Mouse (Mus musculus): Measurements from ENCODE around the gene Zfp629. TPM values are rescaled to one million over a fixed set of nuclear protein-coding genes. Genes with fewer than 3 reads are reported as not detected.
"Not testable (repeated sequence)": the region's sequence is repeated elsewhere in the genome, so short reads cannot be mapped to it uniquely, and the experiment has no call there.

Zfp629 gene
- polyA plus RNA-seq, 1 experiment from 2014 or later: 20.8 TPM

DNA sequence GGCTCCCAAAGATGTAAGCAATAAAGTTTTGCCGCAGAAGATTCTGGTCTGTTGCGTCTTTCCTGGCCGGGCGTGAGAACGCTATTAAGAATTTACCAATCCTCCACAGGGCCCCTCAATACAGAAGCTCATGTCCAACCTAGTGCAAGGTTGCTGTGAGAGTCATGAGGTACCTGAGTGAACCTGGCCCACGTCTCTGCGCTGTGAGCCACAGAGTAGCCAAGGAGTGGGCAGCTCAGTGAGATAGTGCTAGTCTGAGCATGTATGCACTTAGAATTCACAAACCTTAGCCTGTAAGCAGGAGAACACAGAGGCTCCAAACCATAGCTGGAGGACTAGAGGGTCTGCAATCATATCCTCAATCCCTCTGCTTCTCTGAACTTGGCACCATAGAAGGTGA, 10.4 kb upstream of the Zfp629 start:
- no peak overlapping the region for H3K9ac ChIP-seq (ENCODE audit: low read length)
- no peaks in the 10 kb centered on the region for H3K27me3 ChIP-seq (replicated peaks; ENCODE audit: control insufficient read depth, insufficient read depth, low read length)
- WGBS: 98% methylated on average over 7 of the region's 7 CpGs
- H3K4me3 ChIP-seq (ENCODE audit: low read depth, low read length): no peak overlapping the region
- H3K9me3 ChIP-seq (replicated peaks; ENCODE audit: control insufficient read depth, low read length): no peaks in the 10 kb centered on the region
- no peak for DNase-seq (ENCODE audit: low spot score)
- H3K4me1 ChIP-seq (ENCODE audit: control insufficient read depth, insufficient read depth, low read length): no peaks in the 10 kb centered on the region
- H3K4me2 ChIP-seq (ENCODE audit: low read length): no peak overlapping the region
- ATAC-seq: no peak
- no peak overlapping the region for H3K27ac ChIP-seq (ENCODE audit: low read depth, low read length)
- no peaks in the 10 kb centered on the region for H3K36me3 ChIP-seq (ENCODE audit: control insufficient read depth, insufficient read depth, low read length)

- peaks cover 17% of the 10 kb centered on the region for H3K4me1 ChIP-seq (ENCODE audit: control insufficient read depth, insufficient read depth, low read length)
- H3K4me3 ChIP-seq (ENCODE audit: low read depth, low read length); H3K4me2 ChIP-seq (ENCODE audit: low read length); H3K36me3 ChIP-seq (ENCODE audit: control insufficient read depth, insufficient read depth, low read length); DNase-seq (ENCODE audit: low spot score); H3K9me3 ChIP-seq (replicated peaks; ENCODE audit: control insufficient read depth, low read length); ATAC-seq; H3K27me3 ChIP-seq (replicated peaks; ENCODE audit: control insufficient read depth, insufficient read depth, low read length); H3K27ac ChIP-seq (ENCODE audit: low read depth, low read length); H3K9ac ChIP-seq (ENCODE audit: low read length): not testable (repeated sequence)
- 79% methylated on average over 7 of the region's 8 CpGs for WGBS
Measured at GRCm38 (mm10) chr7:127618402-127618801, 2.8 kb upstream of the Zfp629 start.

DNA sequence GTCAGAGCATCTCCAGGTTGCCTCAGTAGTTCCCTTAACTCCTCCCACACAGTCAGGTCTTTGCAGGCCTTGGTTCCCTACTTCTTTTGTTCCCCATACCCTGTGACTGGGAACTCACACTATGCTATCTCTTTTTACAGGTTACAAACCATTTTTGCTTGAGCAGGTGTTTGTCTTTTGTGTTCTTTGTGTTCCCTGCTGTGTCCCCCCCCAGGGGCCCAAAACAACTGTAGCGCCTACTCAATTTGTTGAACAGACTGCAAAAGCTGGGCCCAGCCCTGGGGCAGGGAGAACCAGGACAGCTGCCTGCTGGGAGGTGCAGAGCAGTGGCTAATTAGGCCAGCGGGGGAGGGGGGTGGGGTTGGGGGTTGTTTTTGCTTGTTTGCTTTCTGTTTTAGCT, 2.4 kb upstream of the Zfp629 start:
- DNase-seq (ENCODE audit: low spot score) (no peak), ATAC-seq (no peak)
- Histone ChIP-seq H3K9me3 (replicated peaks; ENCODE audit: control insufficient read depth, low read length) (no peaks in the 10 kb centered on the region), H3K4me2 (ENCODE audit: low read length) (no peak overlapping the region), H3K4me1 (ENCODE audit: control insufficient read depth, insufficient read depth, low read length) (peaks cover 17% of the 10 kb centered on the region), H3K36me3 (ENCODE audit: control insufficient read depth, insufficient read depth, low read length) (no peaks in the 10 kb centered on the region), H3K9ac (ENCODE audit: low read length) (0 out of 2 replicates have a peak overlapping the region, but pooled peaks have one; percentile 8), H3K4me3 (ENCODE audit: low read depth, low read length) (no peak overlapping the region), H3K27me3 (replicated peaks; ENCODE audit: control insufficient read depth, insufficient read depth, low read length) (no peaks in the 10 kb centered on the region), H3K27ac (ENCODE audit: low read depth, low read length) (no peak overlapping the region; the same call in 1 of the 2 replicates)
- 9% methylated on average over 2 of the region's 2 CpGs for WGBS

- Histone ChIP-seq H3K27me3 (replicated peaks; ENCODE audit: control insufficient read depth, insufficient read depth, low read length) (no peaks in the 10 kb centered on the region), H3K9ac (ENCODE audit: low read length) (no peak overlapping the region), H3K27ac (ENCODE audit: low read depth, low read length) (no peak overlapping the region), H3K9me3 (replicated peaks; ENCODE audit: control insufficient read depth, low read length) (no peaks in the 10 kb centered on the region), H3K36me3 (ENCODE audit: control insufficient read depth, insufficient read depth, low read length) (peaks cover 9% of the 10 kb centered on the region), H3K4me2 (ENCODE audit: low read length) (no peak overlapping the region), H3K4me1 (ENCODE audit: control insufficient read depth, insufficient read depth, low read length) (peaks cover 17% of the 10 kb centered on the region), H3K4me3 (ENCODE audit: low read depth, low read length) (no peak overlapping the region)
- no peak for DNase-seq (ENCODE audit: low spot score)
- no peak for ATAC-seq
- WGBS: 82% methylated on average over 1 of the region's 1 CpGs
Measured at GRCm38 (mm10) chr7:127616881-127617280, 1.3 kb upstream of the Zfp629 start.

GRCm38 (mm10) chr7:127616336-127616735, 739 bp upstream of the Zfp629 start:
- WGBS: 81% methylated on average over 1 of the region's 1 CpGs
- H3K4me1 ChIP-seq (ENCODE audit: control insufficient read depth, insufficient read depth, low read length): peaks cover 17% of the 10 kb centered on the region
- no peak for DNase-seq (ENCODE audit: low spot score)
- peaks cover 14% of the 10 kb centered on the region for H3K36me3 ChIP-seq (ENCODE audit: control insufficient read depth, insufficient read depth, low read length)
- H3K4me2 ChIP-seq (ENCODE audit: low read length): peak overlapping the region; percentile 85; the same call in 1 of the 2 replicates
- H3K27ac ChIP-seq (ENCODE audit: low read depth, low read length): no peak overlapping the region
- ATAC-seq: no peak
- H3K9me3 ChIP-seq (replicated peaks; ENCODE audit: control insufficient read depth, low read length): no peaks in the 10 kb centered on the region
- peak overlapping the region; percentile 95; the same call in 1 of the 2 replicates for H3K9ac ChIP-seq (ENCODE audit: low read length)
- no peaks in the 10 kb centered on the region for H3K27me3 ChIP-seq (replicated peaks; ENCODE audit: control insufficient read depth, insufficient read depth, low read length)
- H3K4me3 ChIP-seq (ENCODE audit: low read depth, low read length): peak overlapping the region; percentile 99; the same call in 1 of the 2 replicates

DNA sequence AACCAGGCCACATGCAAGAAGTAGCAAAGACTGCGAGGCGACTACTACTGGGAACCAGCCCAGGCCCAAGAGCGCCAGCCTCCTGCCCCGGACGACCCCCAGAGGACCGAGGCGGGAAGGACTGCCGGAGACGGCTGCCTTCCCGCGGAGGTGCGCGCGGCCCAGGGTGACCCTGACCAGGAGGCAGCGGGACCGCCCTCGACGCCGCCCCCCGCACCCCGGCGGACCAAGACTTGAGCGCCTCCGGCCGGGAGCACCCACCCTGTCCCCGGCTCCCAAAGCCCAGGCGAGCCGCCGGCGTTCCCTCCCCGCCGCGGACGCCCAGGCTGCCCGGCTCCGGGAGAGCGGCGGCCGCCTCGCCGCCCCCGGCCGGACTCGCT, 1.1 kb downstream of the Zfp629 start:
- WGBS: 1% methylated on average over 30 of the region's 44 CpGs
- peak; percentile 47 for ATAC-seq
- no peaks in the 10 kb centered on the region for H3K27me3 ChIP-seq (replicated peaks; ENCODE audit: control insufficient read depth, insufficient read depth, low read length)

GRCm38 (mm10) chr7:127614091-127614490, 1.5 kb downstream of the Zfp629 start:
- H3K9ac ChIP-seq (ENCODE audit: low read length): peak overlapping the region; percentile 95
- no peaks in the 10 kb centered on the region for H3K9me3 ChIP-seq (replicated peaks; ENCODE audit: control insufficient read depth, low read length)
- H3K27ac ChIP-seq (ENCODE audit: low read depth, low read length): peak overlapping the region; percentile 70; the same call in 1 of the 2 replicates
- peak overlapping the region; percentile 85 for H3K4me2 ChIP-seq (ENCODE audit: low read length)
- peaks cover 37% of the 10 kb centered on the region for H3K36me3 ChIP-seq (ENCODE audit: control insufficient read depth, insufficient read depth, low read length)
- WGBS: 15% methylated on average over 8 of the region's 8 CpGs
- no peaks in the 10 kb centered on the region for H3K27me3 ChIP-seq (replicated peaks; ENCODE audit: control insufficient read depth, insufficient read depth, low read length)
- peaks cover 17% of the 10 kb centered on the region for H3K4me1 ChIP-seq (ENCODE audit: control insufficient read depth, insufficient read depth, low read length)
- ATAC-seq (no peak), DNase-seq (ENCODE audit: low spot score) (no peak)
- peak overlapping the region; percentile 99 for H3K4me3 ChIP-seq (ENCODE audit: low read depth, low read length)

More for the DNA sequence above, 1.1 kb downstream of the Zfp629 start:
- H3K36me3 ChIP-seq (ENCODE audit: control insufficient read depth, insufficient read depth, low read length): peaks cover 33% of the 10 kb centered on the region
- no peak for DNase-seq (ENCODE audit: low spot score)
- H3K4me2 ChIP-seq (ENCODE audit: low read length): peak overlapping the region; percentile 85
- H3K9me3 ChIP-seq (replicated peaks; ENCODE audit: control insufficient read depth, low read length): no peaks in the 10 kb centered on the region
- peaks cover 17% of the 10 kb centered on the region for H3K4me1 ChIP-seq (ENCODE audit: control insufficient read depth, insufficient read depth, low read length)
- peak overlapping the region; percentile 70 for H3K27ac ChIP-seq (ENCODE audit: low read depth, low read length)
- peak overlapping the region; percentile 99 for H3K4me3 ChIP-seq (ENCODE audit: low read depth, low read length)
- peak overlapping the region; percentile 95 for H3K9ac ChIP-seq (ENCODE audit: low read length)

- Histone ChIP-seq H3K4me2 (ENCODE audit: low read length) (peak overlapping the region; percentile 85), H3K4me3 (ENCODE audit: low read depth, low read length) (peak overlapping the region; percentile 99; the same call in 1 of the 2 replicates), H3K27me3 (replicated peaks; ENCODE audit: control insufficient read depth, insufficient read depth, low read length) (no peaks in the 10 kb centered on the region), H3K4me1 (ENCODE audit: control insufficient read depth, insufficient read depth, low read length) (peaks cover 17% of the 10 kb centered on the region), H3K36me3 (ENCODE audit: control insufficient read depth, insufficient read depth, low read length) (peaks cover 43% of the 10 kb centered on the region), H3K9me3 (replicated peaks; ENCODE audit: control insufficient read depth, low read length) (no peaks in the 10 kb centered on the region), H3K27ac (ENCODE audit: low read depth, low read length) (no peak overlapping the region), H3K9ac (ENCODE audit: low read length) (peak overlapping the region; percentile 95; the same call in 1 of the 2 replicates)
- DNase-seq (ENCODE audit: low spot score) (no peak), ATAC-seq (no peak)
- 86% methylated on average over 8 of the region's 8 CpGs for WGBS
Measured at GRCm38 (mm10) chr7:127613501-127613900, 2.1 kb downstream of the Zfp629 start.

GRCm38 (mm10) chr7:127611561-127611960, 4.0 kb downstream of the Zfp629 start:
- Histone ChIP-seq H3K4me3 (ENCODE audit: low read depth, low read length) (no peak overlapping the region), H3K27ac (ENCODE audit: low read depth, low read length) (no peak overlapping the region), H3K9me3 (replicated peaks; ENCODE audit: control insufficient read depth, low read length) (no peaks in the 10 kb centered on the region), H3K4me2 (ENCODE audit: low read length) (no peak overlapping the region), H3K27me3 (replicated peaks; ENCODE audit: control insufficient read depth, insufficient read depth, low read length) (no peaks in the 10 kb centered on the region), H3K36me3 (ENCODE audit: control insufficient read depth, insufficient read depth, low read length) (peaks cover 60% of the 10 kb centered on the region), H3K9ac (ENCODE audit: low read length) (no peak overlapping the region), H3K4me1 (ENCODE audit: control insufficient read depth, insufficient read depth, low read length) (peaks cover 13% of the 10 kb centered on the region)
- no peak for DNase-seq (ENCODE audit: low spot score)
- WGBS: 96% methylated on average over 26 of the region's 26 CpGs
- no peak for ATAC-seq

Measured in forebrain, embryonic 14.5 days (tissue).